Mouse (Mus musculus) adipocyte (in vitro differentiated cells): Measurements from ENCODE around the gene Zc3h7b.

Experiments
- DNase-seq: peaks from one replicate; pipeline ENCODE4 v3.0.0-alpha.2; 2016; ENCODE audit warnings: low spot score

Zc3h7b gene

DNA sequence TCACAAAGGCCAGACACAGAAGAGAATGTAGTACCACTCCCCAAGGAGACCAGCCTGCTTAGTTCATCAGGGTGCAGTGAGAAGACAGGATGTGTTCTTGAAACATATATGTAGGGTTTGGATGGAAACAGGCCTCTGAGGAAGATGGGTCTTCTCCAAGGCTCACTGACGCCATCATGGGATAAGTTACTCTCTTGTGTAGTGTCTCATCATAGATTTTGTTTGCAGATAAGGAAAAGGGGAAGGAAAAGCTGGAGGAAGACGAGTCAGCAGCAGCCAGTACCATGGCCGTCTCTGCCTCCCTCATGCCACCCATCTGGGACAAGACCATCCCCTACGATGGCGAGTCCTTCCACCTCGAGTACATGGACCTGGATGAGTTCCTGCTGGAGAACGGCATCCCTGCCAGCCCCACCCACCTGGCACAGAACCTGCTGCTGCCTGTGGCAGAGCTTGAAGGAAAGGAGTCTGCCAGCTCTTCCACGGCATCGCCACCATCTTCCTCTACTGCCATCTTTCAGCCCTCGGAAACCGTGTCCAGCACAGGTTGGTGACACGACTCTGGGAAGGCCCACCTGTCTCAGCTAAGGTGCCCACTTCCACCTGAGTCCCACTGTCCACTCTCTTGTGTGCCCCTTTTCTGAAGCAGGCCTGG is 70.0 kb downstream of the Zc3h7b start:
- DNase-seq = no peak

DNA sequence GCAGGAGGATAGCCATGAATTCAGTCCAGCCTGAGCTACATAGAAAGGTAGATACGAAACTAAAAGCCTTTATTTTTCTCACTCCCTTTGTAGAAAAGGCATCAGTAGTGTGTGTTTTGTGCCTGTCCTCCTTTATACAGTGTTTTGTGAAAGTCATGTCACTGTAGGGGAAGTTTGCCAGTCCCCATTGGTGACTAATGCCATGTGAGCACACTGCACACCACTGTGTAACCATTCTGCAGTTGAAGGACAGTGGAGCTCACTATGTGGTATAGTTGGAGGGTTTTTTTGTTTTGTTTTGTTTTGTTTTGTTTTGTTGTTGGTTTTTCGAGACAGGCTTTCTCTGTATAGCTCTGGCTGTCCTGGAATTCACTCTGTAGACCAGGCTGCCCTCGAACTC is 73.5 kb downstream of the Zc3h7b start:
- no peak for DNase-seq

DNA sequence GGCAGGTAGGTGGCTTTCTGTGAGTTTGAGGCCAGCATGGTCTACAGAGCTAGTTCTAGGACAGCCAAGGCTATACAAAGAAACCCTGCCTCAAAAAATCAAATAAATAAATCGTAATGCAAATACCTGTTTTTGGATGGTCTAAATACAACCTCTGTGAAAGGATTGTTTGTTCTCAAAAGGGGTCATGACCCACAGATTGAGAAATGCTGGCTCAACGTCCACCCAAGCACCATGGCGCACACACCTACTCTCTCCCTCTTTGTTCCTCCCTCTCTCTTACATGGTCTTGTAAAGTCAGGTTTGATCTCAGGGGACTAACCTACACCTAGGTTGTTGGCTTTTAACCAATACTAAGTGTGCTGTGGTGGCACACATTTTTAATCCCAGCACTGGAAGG is 77.8 kb downstream of the Zc3h7b start:
- no peak for DNase-seq

DNA sequence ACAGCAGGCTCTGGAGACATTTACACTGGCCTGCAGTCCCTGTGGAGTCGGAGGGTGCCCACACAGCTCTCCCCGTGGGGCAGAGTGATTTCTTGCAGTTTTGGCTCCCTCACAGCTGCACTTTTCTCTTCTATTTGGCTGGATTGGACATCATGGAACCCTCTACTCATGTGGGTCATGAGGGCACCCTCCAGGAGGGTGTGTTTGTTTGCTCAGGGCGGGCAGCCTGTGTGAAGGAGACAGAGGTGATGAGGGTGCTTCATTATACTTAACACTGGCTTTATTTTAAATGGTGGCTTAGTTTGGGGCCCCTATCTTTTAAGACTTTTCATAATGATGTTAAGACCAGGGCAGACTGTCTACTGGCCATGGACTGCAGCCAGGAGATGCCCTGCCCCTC is 80.0 kb downstream of the Zc3h7b start:
- no peak for DNase-seq

DNA sequence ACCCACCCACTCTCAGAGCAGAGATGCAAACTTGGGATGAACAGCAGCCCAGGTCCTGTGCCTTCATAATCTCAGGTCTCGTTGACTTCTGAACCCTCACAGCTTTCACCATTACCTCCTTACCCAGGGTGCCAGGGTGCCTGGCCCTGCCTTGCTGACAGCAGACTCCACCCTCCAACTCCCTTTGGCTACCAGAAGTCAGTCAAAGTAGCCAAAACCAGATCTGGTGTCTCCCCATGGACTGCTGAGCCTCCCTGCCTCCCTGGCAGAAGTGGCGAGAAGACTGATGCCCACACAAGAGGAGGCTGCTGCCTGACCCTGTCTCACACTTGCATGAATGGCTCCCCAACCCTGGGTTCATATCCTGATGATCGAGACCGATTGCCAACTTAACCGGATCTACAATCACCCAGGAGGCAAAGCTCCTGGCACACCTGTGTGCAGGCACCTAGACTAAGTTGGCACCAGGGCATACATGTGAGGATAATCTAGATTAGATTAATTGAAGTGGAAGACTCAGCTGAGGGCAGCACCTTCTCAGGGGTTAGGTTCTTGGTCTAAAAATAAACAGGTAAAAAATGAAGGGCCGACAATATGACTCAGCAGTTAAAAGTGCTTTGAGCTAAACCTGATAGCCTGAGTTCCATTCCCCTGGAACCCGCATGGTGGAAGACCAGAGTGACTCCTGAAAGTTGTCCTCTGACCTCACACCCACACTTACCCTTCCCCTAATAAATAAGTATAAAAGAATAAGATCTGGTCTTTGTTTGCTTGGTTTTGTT is 83.8 kb downstream of the Zc3h7b start:
- no peak for DNase-seq

DNA sequence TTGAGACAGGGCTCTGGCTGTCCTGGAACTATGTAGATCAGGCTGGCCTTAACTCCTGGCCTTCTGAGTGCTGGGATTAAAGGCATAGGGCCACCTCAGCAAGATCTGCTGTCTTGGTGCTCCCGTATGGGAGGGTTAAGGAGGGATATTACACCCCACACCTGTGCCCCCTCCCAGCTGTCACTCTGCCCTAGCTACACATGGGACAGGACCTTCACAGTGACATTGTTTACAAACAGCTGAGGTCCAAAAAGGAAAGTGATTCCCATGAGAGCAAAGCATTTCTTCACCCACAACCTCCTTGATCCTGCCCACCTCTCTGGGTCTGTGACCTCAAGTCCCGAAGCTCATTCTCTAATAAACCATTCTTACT is 84.3 kb downstream of the Zc3h7b start:
- no peak for DNase-seq

DNA sequence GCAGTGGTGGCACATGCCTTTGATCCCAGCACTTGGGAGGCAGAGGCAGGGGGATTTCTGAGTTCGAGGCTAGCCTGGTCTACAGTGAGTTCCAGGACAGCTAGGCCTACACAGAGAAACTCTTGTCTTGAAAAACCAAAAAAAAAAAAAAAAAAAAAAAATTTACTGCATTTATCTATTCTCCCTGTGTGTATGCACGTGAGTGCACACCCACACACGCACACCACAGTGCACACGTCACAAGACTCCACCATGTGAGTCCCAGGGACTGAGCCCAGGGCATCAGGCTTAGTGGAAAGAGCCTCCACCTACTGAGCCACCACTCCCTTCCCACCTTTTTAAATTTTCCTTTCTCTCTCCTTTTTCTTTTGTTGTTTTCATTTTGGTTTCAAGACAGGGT is 85.7 kb downstream of the Zc3h7b start:
- DNase-seq = no peak

DNA sequence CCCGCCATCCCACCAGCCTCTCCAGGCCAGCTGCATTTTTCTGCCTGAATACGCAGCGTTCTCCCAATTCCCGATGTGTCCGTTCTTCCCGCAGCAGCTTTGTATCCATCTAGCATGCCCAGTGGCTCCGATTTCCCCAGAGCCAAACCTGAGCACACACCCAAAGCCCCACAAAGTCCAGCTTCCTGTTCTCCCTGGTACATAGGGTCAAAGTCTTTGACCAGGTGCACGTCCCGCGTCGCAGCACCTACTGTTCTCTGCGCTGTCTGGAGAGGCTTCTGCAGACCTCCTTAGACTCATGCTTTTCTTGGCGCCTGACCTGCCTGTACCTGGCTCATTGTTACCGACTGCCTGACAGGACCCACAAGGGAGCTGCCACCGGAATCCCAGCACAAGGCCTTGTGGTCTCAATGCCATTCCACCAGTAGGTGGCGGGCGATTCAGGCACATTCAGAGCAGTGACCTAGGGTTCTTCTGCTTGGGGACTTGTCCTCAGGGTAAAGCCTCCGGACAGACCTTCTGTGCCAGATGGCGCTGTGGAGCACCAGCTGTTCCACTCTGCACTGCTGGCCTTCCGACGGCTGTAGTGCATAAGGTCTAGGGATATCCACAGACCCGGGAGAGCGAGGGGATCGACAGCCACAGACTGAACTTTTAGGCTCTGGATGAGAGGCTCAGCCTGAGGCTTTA is 86.4 kb downstream of the Zc3h7b start:
- DNase-seq = peak; percentile 95

DNA sequence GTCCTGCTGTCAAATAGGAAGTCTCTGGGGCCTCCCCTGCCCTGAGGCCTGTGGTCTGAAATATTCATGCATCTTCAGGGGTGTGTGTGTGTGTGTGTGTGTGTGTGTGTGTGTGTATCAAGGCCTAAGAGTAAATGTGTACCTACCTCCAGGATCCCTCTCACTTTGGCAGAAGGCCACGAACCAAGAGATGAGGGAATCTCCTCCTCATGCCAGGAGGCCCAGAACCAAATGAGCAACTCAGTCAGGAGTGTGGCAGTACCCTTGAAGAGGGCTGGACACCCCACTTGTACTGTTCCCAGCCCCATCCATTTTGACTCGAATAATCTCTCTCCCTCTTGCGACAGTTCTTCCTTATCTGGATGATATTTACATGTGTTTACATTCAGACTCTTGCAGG is 87.4 kb downstream of the Zc3h7b start:
- DNase-seq = no peak

DNA sequence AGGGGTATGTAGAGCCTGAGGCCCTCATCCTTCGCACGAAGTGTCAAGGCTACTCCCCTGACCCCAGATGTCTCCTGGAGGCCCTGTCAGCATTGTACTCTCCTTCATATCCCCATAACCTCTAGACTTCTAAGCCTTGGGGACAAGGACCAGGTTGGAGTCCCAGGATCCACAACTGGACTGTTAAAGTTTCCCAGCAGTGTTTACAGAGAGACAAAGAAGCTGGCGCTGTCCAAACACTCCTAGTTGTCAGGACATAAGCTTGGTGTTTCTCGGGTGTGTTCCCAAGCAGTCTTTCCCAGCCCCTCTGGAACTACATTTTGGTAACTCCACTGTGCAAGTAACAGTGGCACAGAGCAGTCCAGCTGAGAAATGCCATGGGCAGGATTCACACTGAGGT is 88.6 kb downstream of the Zc3h7b start:
- DNase-seq = peak; percentile 31

DNA sequence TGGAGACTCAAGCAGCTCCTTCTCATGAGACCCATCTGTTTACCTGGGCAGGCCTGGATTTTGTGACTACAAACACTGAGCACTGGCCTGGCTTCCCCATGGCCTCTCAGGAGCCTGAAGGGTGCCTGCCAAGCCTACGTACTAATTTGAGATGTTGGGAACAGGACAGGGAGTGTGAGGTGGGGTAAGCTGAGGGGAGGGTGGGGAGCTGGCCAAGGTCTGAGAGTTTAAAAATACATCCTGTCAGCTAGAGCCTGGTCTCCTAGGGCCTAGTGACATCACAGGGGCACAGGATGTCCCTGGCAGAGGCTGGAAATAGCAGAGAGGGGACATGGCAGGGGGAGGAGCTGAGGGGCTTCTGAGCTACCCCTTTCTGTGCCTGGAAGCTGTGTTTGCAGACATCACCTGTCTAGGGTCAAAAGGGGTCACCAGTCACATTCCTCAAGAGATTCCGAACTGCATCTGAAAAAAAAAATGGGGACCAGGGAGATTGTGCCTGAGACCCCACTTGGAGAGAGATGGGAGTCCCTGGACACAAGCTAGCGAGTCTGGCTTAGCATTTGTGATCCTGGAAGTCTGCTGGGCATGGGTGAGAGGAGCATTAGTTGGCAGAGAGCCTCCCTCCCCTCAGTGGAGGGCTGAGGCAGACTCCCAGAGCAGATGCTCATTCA is 89.4 kb downstream of the Zc3h7b start:
- DNase-seq = no peak

DNA sequence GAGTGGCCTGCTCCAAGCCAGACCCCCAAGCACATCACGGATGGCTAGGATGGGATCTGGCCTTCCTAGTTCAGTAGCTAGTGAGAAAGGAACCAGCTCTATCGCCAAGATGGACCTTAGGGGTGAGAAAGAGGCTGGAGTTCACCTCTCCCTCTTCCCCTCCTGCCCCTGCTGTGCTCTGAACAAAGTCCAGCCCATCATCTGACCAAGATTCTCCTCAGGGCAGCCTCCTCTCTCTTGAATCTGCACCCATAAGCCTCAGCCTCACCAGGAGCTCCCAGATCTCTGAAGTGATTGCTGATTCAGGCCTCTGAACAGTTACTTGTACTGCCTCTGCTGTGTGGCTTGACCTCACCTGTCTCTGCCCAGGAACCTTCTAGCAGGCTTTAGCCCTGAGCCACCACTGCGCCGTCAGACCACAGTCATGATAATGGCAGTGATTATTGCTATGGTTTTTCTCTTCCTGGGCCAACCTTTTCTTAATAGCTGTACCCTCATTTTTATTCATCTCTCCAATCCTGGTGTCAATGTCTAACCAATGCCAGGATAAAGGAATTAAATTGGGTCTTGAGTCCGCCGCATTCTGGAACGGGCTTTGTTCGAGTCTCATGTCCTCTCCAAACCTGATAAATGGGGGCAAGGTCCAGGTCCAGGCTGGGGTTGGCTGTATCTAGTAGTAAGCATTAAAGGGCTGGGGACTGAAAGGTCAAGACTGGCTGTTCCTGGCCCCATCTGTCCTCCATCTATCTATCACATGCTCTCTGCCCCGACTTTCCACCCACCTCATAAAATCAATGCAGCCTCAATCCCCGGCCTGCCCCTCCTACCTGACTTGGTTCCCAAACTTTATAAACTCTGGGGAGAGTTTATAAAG is 90.4 kb downstream of the Zc3h7b start:
- no peak for DNase-seq

DNA sequence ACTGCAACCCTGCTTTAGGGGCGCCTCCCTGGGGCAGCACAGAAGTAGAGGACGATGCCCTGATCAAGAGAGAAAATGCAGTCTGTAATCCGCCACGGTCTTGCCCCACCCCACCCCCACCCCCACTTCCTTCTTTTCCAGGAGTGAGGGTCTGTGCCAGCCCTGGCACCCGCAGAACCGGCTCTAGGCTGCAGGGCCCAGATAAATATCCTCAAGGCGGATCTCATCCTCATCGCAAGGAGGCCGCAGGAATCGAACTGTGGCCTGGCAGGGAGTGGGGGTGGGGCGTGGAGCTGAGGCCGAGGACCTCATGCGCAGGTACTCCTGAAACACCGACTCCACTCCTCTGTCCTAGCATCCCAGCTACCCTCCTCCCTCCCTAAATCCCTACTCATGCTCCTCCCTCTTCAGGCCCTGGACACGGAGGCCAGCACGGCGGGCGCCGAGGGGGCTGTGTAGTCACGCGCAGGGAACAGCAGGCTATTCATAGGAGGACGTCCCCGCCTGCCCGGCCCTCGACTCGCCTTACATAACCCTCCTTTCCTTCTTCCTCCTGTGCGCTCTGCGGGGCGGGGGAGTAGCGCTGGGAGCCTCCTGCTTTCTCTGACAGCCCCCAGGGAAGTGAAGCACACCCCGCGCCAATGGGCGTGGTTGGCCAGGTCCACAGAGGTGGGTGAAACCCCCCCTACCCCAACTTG is 91.4 kb downstream of the Zc3h7b start:
- DNase-seq = no peak

DNA sequence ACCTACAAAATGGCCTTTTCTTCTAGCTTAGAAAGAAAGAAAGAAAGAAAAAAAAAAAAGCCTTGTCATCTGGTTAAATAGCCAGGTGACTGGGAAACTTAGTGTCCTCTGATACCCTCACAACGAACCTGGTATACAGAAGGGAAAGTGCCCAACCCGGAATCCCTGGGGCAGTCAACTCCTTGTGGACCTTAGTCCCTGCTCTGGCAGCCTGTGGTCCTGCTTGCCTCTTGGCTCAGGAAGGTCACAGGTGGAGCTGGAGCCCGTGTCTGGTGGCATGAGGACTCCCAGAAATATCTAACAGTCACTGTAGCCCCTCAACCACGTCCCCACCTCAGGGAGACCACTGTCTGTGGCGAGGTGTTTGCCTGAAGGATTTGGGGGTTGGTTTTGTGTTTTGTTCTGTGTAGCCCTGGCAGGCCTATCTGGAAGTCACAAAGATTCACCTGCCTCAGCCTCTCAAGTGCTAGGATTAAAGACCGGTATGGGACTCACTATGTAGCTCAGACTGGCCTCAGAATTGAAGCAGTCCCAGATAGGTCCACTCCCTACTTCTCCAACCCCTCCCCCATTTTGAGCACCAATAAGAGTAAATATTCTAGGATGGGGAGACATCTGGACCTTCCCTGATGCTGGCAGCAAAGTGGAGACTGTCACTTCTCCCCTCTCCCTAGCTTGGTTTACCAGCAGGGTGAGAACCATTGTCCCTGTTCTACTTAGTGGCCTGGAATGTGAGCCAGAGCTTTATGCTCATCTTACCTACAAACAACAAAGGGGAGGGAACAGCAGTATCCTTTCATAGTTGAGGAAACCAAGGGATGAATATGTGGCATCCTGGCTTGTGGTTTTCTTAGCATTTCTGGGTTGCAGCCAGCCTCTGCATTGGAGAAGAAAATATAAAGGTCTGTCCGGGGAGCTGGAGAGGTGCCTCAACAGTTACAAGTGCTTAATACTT is 92.4 kb downstream of the Zc3h7b start:
- DNase-seq = no peak

DNA sequence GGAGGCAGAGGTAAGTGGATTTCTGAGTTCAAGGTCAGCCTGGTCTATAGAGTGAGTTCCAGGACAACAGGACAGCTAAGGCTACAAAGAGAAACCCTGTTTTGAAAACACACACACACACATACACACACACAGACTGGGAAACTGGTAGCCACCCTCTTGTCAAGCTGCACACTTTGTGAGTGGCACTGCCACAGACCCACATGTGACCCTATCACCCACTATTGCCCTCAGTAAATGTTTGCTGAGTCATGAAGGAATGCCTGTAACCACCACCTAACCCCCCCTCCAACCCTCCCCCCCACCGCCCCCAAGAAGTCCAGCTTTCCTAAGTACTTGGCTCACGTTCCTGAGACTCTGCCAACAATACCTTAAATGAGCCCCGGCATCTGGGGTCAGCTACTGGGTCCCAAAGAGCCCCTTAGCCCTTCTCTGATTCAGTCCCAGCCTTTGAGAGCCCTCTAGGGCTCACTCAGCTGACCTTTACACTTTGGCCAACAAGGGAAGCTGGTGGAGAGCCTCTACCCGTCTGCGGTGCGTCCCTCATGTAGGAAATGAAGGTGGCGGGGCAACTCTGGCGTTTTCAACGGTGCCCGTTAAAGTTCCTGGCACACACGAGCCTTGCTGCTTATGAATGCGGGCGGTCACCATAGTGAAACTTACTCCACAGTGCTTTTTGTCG is 93.8 kb downstream of the Zc3h7b start:
- DNase-seq = no peak

DNA sequence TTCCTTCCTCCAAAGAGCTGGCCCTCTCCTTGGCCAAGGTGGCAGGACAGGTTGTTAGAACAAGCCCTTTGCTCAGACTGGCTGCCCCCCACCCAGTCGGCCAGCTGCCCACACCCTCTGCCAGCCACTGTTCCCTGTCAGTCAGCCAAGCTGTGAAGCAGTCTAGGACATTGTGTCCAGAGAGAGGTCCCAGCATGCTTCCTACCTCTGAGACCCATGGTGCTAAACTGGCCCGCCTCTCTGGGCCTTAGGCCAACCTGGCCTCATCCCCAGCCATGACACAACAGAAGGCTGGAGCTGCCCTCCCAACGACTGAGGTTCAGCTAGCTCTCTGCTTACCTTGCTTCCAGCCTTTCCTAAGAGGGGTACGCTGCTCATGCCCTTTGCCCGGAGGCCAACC is 94.8 kb downstream of the Zc3h7b start:
- peak; percentile 95 for DNase-seq

DNA sequence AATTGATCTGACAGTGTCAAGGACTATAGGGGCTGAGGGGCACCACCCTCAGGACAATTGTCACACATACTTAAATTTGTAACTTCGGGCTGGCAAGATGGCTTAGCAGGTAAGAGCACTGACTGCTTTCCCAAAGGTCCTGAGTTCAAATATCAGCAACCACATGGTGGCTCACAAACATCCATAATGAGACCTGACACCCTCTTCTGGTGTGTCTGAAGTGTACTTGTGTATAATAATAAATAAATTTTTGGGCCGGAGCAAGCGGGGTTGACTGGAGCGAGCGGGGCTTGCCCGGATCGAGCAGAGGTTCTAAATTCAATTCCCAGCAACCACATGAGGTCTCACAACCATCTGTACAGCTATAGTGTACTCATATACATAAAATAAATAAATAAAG is 95.4 kb downstream of the Zc3h7b start:
- DNase-seq = no peak

DNA sequence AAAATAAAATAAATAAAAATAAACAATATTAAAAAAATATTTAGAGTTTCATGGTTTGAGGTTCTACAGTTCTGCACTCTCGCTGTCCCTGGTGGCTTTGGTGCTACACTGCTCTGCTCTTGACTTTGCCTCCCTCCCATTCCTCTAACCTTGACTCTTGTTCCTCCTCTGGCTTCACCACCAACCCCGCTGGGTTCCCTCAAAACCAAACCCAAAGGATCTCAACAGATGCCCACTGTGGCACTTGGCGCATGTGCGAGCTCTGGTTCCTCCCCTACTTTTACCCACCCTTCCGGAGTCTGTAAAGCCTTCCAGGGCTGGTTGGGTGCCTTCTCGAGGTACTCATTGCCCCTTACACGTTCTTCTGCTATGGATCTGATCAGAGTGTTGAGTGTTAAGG is 97.4 kb downstream of the Zc3h7b start:
- DNase-seq = no peak

DNA sequence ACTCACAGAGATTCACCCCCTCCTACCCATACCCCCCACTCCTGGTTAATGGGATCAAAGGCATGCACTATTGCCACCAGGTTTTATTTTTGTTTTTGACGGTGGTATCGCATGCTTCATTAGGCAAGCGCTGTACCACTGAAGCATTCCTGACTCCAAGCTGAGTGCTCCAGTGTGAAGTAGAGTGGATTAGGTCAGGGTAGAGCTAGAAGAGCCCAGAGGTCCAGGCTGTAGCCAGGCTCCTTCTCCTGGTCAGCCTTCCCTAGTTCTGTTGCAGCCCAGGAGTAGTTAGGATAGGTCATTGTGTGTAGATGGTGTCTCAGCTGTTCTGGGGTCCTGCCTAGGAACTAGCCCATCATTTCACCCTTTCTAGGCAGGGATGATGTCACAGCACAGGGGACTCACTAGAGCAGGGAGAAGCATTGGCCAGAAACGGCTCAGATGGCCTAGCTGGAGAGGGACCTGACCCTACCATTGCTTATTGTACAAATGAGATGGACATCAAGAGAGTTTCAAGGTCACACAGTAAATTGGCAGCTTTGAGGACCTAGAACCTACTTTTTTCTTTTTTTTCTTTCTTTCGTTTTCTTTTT is 100.3 kb downstream of the Zc3h7b start:
- DNase-seq = no peak
